In genomic region chr5:122447857-122448256, GRCm38 (mm10) we compare ENCODE assay signal across 16 mouse cellular contexts. TPM values are rescaled to one million over a fixed set of nuclear protein-coding genes. Genes with fewer than 3 reads are reported as not detected.
DNase-seq lines count a peak whose midpoint lies in the region; ATAC-seq and TF ChIP-seq lines count a peak whose summit lies in the region.
"Had no signal": no experiment of that assay in that cellular context is flagged by ENCODE, and none has a peak within 500 bp of the region (broad histone marks: within the 10 kb centered on the region; RNA-seq: fewer than 3 reads in every experiment).

No protein-coding gene starts in this region.

- no peaks in the 10 kb centered on the region for H3K4me1 ChIP-seq in forebrain, postnatal 0 days (ENCODE audit: insufficient read depth)
- H3K4me1 ChIP-seq in forebrain, embryonic 16.5 days (replicated peaks; ENCODE audit: control insufficient read depth, insufficient read depth, low read length), result no peaks in the 10 kb centered on the region
- no peaks in the 10 kb centered on the region for H3K4me1 ChIP-seq in limb, embryonic 14.5 days (ENCODE audit: control insufficient read depth, insufficient read depth, low read length)
- 0 out of 2 replicates have a peak, but pooled peaks cover 3% of the 10 kb centered on the region for H3K4me1 ChIP-seq in limb, embryonic 10.5 days
- no peaks in the 10 kb centered on the region for H3K4me1 ChIP-seq in spleen, adult 2 months (ENCODE audit: control insufficient read depth, insufficient read depth, insufficient read length)
- no peaks in the 10 kb centered on the region for H3K4me1 ChIP-seq in stomach, postnatal 0 days (replicated peaks; ENCODE audit: control insufficient read depth, insufficient read depth)
- H3K4me1 ChIP-seq: limb, embryonic 12.5 days had no signal

- peak; percentile 70 for TF ChIP-seq EP300 in stomach, postnatal 0 days (optimal IDR thresholded peaks at IDR 0.05)

- ATAC-seq in forebrain, postnatal 0 days, result peak; percentile 56
- no peak for ATAC-seq in forebrain, embryonic 16.5 days
- 0 out of 2 replicates have a peak, but pooled peaks have one; percentile 9 for ATAC-seq in limb, embryonic 14.5 days (ENCODE audit: low FRiP score, low read depth)
- ATAC-seq in stomach, postnatal 0 days (ENCODE audit: low FRiP score, low TSS enrichment), result peak; percentile 13; the same call in 1 of the 2 replicates

- TF ChIP-seq POLR2A in limb, embryonic 14.5 days (IDR thresholded peaks at IDR 0.05; ENCODE audit: borderline replicate concordance, extremely low read depth, insufficient read depth, insufficient read length), result no peak
- no peak for TF ChIP-seq POLR2A in spleen, adult 2 months (IDR thresholded peaks at IDR 0.05; ENCODE audit: low read depth, low read length)

- H3K9ac ChIP-seq in forebrain, postnatal 0 days, result no peak overlapping the region
- H3K9ac ChIP-seq in forebrain, embryonic 16.5 days (replicated peaks; ENCODE audit: low read depth, low read length), result no peak overlapping the region
- H3K9ac ChIP-seq in limb, embryonic 14.5 days (ENCODE audit: low read depth, low read length, severe bottlenecking), result no peak overlapping the region
- H3K9ac ChIP-seq in stomach, postnatal 0 days (ENCODE audit: low read length), result no peak overlapping the region
- H3K9ac ChIP-seq: limb, embryonic 12.5 days had no signal

- 81% methylated on average over 8 of the region's 8 CpGs for WGBS in forebrain, postnatal 0 days
- WGBS in forebrain, embryonic 16.5 days, result 83% methylated on average over 8 of the region's 8 CpGs
- WGBS in limb, embryonic 14.5 days, result 84% methylated on average over 8 of the region's 8 CpGs
- 92% methylated on average over 8 of the region's 8 CpGs for WGBS in limb, embryonic 10.5 days
- 88% methylated on average over 8 of the region's 8 CpGs for WGBS in spleen, adult 2 months
- 58% methylated on average over 8 of the region's 8 CpGs for WGBS in stomach, postnatal 0 days

- H3K36me3 ChIP-seq in forebrain, postnatal 0 days (ENCODE audit: insufficient read depth), result peaks cover 49% of the 10 kb centered on the region
- peaks cover 23% of the 10 kb centered on the region for H3K36me3 ChIP-seq in forebrain, embryonic 16.5 days (ENCODE audit: control insufficient read depth, insufficient read depth)
- H3K36me3 ChIP-seq in limb, embryonic 14.5 days (ENCODE audit: control insufficient read depth, insufficient read depth, low read length), result peaks cover 58% of the 10 kb centered on the region
- peaks cover 89% of the 10 kb centered on the region for H3K36me3 ChIP-seq in limb, embryonic 10.5 days
- peaks cover 13% of the 10 kb centered on the region for H3K36me3 ChIP-seq in spleen, adult 2 months (ENCODE audit: control insufficient read depth, insufficient read depth, low read length)
- peaks cover 11% of the 10 kb centered on the region for H3K36me3 ChIP-seq in stomach, postnatal 0 days (ENCODE audit: control insufficient read depth, insufficient read depth, low read length)

- DNase-seq in forebrain, postnatal 0 days, result no peak
- no peak for DNase-seq in limb, embryonic 14.5 days (ENCODE audit: low spot score)
- DNase-seq in limb, embryonic 10.5 days (ENCODE audit: low spot score), result no peak
- DNase-seq in spleen, adult 2 months (ENCODE audit: low read depth in 1 of 2, low spot score in 2 of 2), result no peak
- no peak for DNase-seq in spleen, postnatal 36 days (ENCODE audit: low spot score in 2 of 2)
- DNase-seq in stomach, postnatal 0 days (ENCODE audit: low spot score), result no peak
- no peak for DNase-seq in left cerebral cortex, postnatal 14 days (ENCODE audit: low spot score in 2 of 2)
- DNase-seq: cerebellum, postnatal 14 days; gastrocnemius, postnatal 14 days; kidney, adult 2 months; layer of hippocampus, postnatal 36 days; right cerebral cortex, postnatal 14 days; thymus, postnatal 36 days had no signal

- no peak overlapping the region for H3K4me2 ChIP-seq in forebrain, postnatal 0 days (ENCODE audit: low read depth)
- H3K4me2 ChIP-seq in forebrain, embryonic 16.5 days (ENCODE audit: low read length), result no peak overlapping the region
- no peak overlapping the region for H3K4me2 ChIP-seq in limb, embryonic 14.5 days (replicated peaks; ENCODE audit: low read depth, low read length, severe bottlenecking)
- no peak overlapping the region for H3K4me2 ChIP-seq in stomach, postnatal 0 days (replicated peaks; ENCODE audit: low read depth)
- H3K4me2 ChIP-seq: limb, embryonic 12.5 days had no signal

- no peaks in the 10 kb centered on the region for H3K27me3 ChIP-seq in forebrain, postnatal 0 days (ENCODE audit: insufficient read depth, low read length)
- no peaks in the 10 kb centered on the region for H3K27me3 ChIP-seq in forebrain, embryonic 16.5 days (replicated peaks; ENCODE audit: control insufficient read depth, insufficient read depth, low read length)
- no peaks in the 10 kb centered on the region for H3K27me3 ChIP-seq in limb, embryonic 14.5 days (ENCODE audit: control insufficient read depth, insufficient read depth, low read length)
- H3K27me3 ChIP-seq in limb, embryonic 10.5 days (ENCODE audit: low read depth, poor library complexity, severe bottlenecking), result no peaks in the 10 kb centered on the region
- no peaks in the 10 kb centered on the region for H3K27me3 ChIP-seq in spleen, adult 2 months (ENCODE audit: control insufficient read depth, insufficient read depth, low read length)
- no peaks in the 10 kb centered on the region for H3K27me3 ChIP-seq in stomach, postnatal 0 days (ENCODE audit: control insufficient read depth, insufficient read depth, low read length)
- H3K27me3 ChIP-seq: limb, embryonic 12.5 days had no signal

- no peak overlapping the region for H3K4me3 ChIP-seq in forebrain, postnatal 0 days (ENCODE audit: low read depth, low read length)
- H3K4me3 ChIP-seq in forebrain, embryonic 16.5 days (replicated peaks; ENCODE audit: low read length), result no peak overlapping the region
- no peak overlapping the region for H3K4me3 ChIP-seq in limb, embryonic 14.5 days (replicated peaks; ENCODE audit: low read length)
- H3K4me3 ChIP-seq in limb, embryonic 10.5 days, result no peak overlapping the region
- H3K4me3 ChIP-seq in spleen, adult 2 months (ENCODE audit: extremely low read depth, insufficient read depth, insufficient read length), result no peak overlapping the region
- no peak overlapping the region for H3K4me3 ChIP-seq in stomach, postnatal 0 days (ENCODE audit: low read depth, low read length)
- H3K4me3 ChIP-seq: erythroblast, embryonic 14.5 days; limb, embryonic 12.5 days had no signal

- H3K9me3 ChIP-seq in forebrain, postnatal 0 days (ENCODE audit: low read length), result no peaks in the 10 kb centered on the region
- no peaks in the 10 kb centered on the region for H3K9me3 ChIP-seq in forebrain, embryonic 16.5 days (ENCODE audit: control insufficient read depth, low read length)
- H3K9me3 ChIP-seq in limb, embryonic 14.5 days (ENCODE audit: control insufficient read depth, low read length), result no peaks in the 10 kb centered on the region
- H3K9me3 ChIP-seq in limb, embryonic 10.5 days (replicated peaks), result no peaks in the 10 kb centered on the region
- H3K9me3 ChIP-seq in stomach, postnatal 0 days (ENCODE audit: control insufficient read depth, low read length), result no peaks in the 10 kb centered on the region
- H3K9me3 ChIP-seq: limb, embryonic 12.5 days had no signal

- no peak overlapping the region for H3K27ac ChIP-seq in forebrain, postnatal 0 days (ENCODE audit: low read depth, low read length)
- H3K27ac ChIP-seq in forebrain, embryonic 16.5 days (ENCODE audit: low read length), result no peak overlapping the region
- no peak overlapping the region for H3K27ac ChIP-seq in limb, embryonic 14.5 days (replicated peaks; ENCODE audit: low read depth, low read length)
- H3K27ac ChIP-seq in limb, embryonic 10.5 days, result no peak overlapping the region
- H3K27ac ChIP-seq in spleen, adult 2 months (ENCODE audit: insufficient read depth, low read length), result peak overlapping the region; percentile 28; the same call in 1 of the 2 replicates
- peak overlapping the region; percentile 37; the same call in 1 of the 2 replicates for H3K27ac ChIP-seq in stomach, postnatal 0 days (replicated peaks)
- H3K27ac ChIP-seq: limb, embryonic 12.5 days had no signal

- no peak for TF ChIP-seq CTCF in forebrain, postnatal 0 days (IDR thresholded peaks at IDR 0.05; ENCODE audit: low read depth)
- TF ChIP-seq CTCF in spleen, adult 2 months (IDR thresholded peaks at IDR 0.05; ENCODE audit: extremely low read depth, insufficient read depth, insufficient read length, insufficient replicate concordance), result no peak
- 0 out of 2 replicates have a peak, but pooled peaks have one; percentile 6 for TF ChIP-seq CTCF in stomach, postnatal 0 days (IDR thresholded peaks at IDR 0.05; ENCODE audit: low read depth)

- intact Hi-C loops in left cerebral cortex, postnatal 14 days (cut with DNase I), result no loop called here

RNA-seq across cellular contexts. Expression of gene Anapc7, which starts 26.4 kb away (rescaled TPM):
- total RNA-seq in forebrain, postnatal 0 days (2014; rRNA removed), result 30.2 and 33.0 TPM in 2 replicates
- 37.5 and 42.0 TPM in 2 replicates for polyA plus RNA-seq in forebrain, postnatal 0 days (2015; fragmentation: Nextera tagmentation; extraction: Ambion mirVana)
- 52.2 and 52.5 TPM in 2 replicates for polyA plus RNA-seq in forebrain, embryonic 16.5 days (2015; fragmentation: Nextera tagmentation; extraction: Ambion mirVana)
- polyA plus RNA-seq in limb, embryonic 14.5 days (2012; rRNA removed), result 44.8 and 49.8 TPM in 2 replicates
- polyA plus RNA-seq in limb, embryonic 14.5 days (2014; fragmentation: Nextera tagmentation; extraction: Ambion mirVana), result 27.6 and 31.2 TPM in 2 replicates
- 60.4 and 66.8 TPM in 2 replicates for polyA plus RNA-seq in limb, embryonic 10.5 days (2016; fragmentation: Nextera tagmentation; extraction: Ambion mirVana)
- polyA plus RNA-seq in spleen, adult 2 months (2012; rRNA removed), result 18.0 and 21.2 TPM in 2 replicates
- polyA plus RNA-seq in stomach, postnatal 0 days (2015; fragmentation: Nextera tagmentation; extraction: Ambion mirVana), result 20.7 and 21.7 TPM in 2 replicates
- 10 to 100 TPM; 29.5 to 31.2 TPM for total RNA-seq in left cerebral cortex, postnatal 14 days (2021)

RNA-seq across cellular contexts. Expression of gene Atp2a2, which starts 54.2 kb away (rescaled TPM):
- 143 and 178 TPM in 2 replicates for total RNA-seq in forebrain, postnatal 0 days (2014; rRNA removed)
- polyA plus RNA-seq in forebrain, postnatal 0 days (2015; fragmentation: Nextera tagmentation; extraction: Ambion mirVana), result 28.8 and 37.2 TPM in 2 replicates
- 39.6 and 42.8 TPM in 2 replicates for polyA plus RNA-seq in forebrain, embryonic 16.5 days (2015; fragmentation: Nextera tagmentation; extraction: Ambion mirVana)
- polyA plus RNA-seq in limb, embryonic 14.5 days (2012; rRNA removed), result 96.7 and 99.0 TPM in 2 replicates
- polyA plus RNA-seq in limb, embryonic 14.5 days (2014; fragmentation: Nextera tagmentation; extraction: Ambion mirVana), result 36.5 and 39.7 TPM in 2 replicates
- polyA plus RNA-seq in limb, embryonic 10.5 days (2016; fragmentation: Nextera tagmentation; extraction: Ambion mirVana), result 39.0 and 42.9 TPM in 2 replicates
- 23.7 and 31.5 TPM in 2 replicates for polyA plus RNA-seq in spleen, adult 2 months (2012; rRNA removed)
- polyA plus RNA-seq in stomach, postnatal 0 days (2015; fragmentation: Nextera tagmentation; extraction: Ambion mirVana), result 24.0 and 27.0 TPM in 2 replicates
- total RNA-seq in left cerebral cortex, postnatal 14 days (2021), result 100 to 1,000 TPM; 737 to 785 TPM

RNA-seq across cellular contexts. Expression of gene Arpc3, which starts 56.2 kb away (rescaled TPM):
- 234 and 357 TPM in 2 replicates for total RNA-seq in forebrain, postnatal 0 days (2014; rRNA removed)
- 171 and 225 TPM in 2 replicates for polyA plus RNA-seq in forebrain, postnatal 0 days (2015; fragmentation: Nextera tagmentation; extraction: Ambion mirVana)
- polyA plus RNA-seq in forebrain, embryonic 16.5 days (2015; fragmentation: Nextera tagmentation; extraction: Ambion mirVana), result 161 and 219 TPM in 2 replicates
- polyA plus RNA-seq in limb, embryonic 14.5 days (2012; rRNA removed), result 180 and 241 TPM in 2 replicates
- 46.2 and 51.0 TPM in 2 replicates for polyA plus RNA-seq in limb, embryonic 14.5 days (2014; fragmentation: Nextera tagmentation; extraction: Ambion mirVana)
- polyA plus RNA-seq in limb, embryonic 10.5 days (2016; fragmentation: Nextera tagmentation; extraction: Ambion mirVana), result 80.5 and 86.6 TPM in 2 replicates
- polyA plus RNA-seq in spleen, adult 2 months (2012; rRNA removed), result 134 and 154 TPM in 2 replicates
- 147 TPM in 2 replicates for polyA plus RNA-seq in stomach, postnatal 0 days (2015; fragmentation: Nextera tagmentation; extraction: Ambion mirVana)
- total RNA-seq in left cerebral cortex, postnatal 14 days (2021), result 100 to 1,000 TPM; 250 to 273 TPM

Comparison
In these comparisons a context has a peak if more than half of its experiments do, and no peak if none do; other contexts are left out.
1. H3K27ac ChIP-seq: peak in spleen, adult 2 months (single experiment) and stomach, postnatal 0 days (single experiment); none in forebrain, postnatal 0 days (single experiment), forebrain, embryonic 16.5 days (single experiment), limb, embryonic 14.5 days (single experiment) and limb, embryonic 10.5 days (single experiment).